Mouse (Mus musculus) granulocyte monocyte progenitor cell, adult 5-6 weeks (primary cell): ENCODE results near the gene Ncam1. TPM values are rescaled to one million over a fixed set of nuclear protein-coding genes. Genes with fewer than 3 reads are reported as not detected.

Source experiments
- ATAC-seq: replicated peaks from 2 replicates; pipeline ENCODE4 v1.8.0; 2016; ENCODE audit warnings: mild to moderate bottlenecking, moderate TSS enrichment, inconsistent platforms; ENCODE audit not compliant: poor library complexity, severe bottlenecking
- total RNA-seq, 2 experiments: library from RNA; stranded (forward) in 1 of 2; stranded (reverse) in 1 of 2; fragments of 200-712, 200-1000 nt in 1 of 2; fragments of >200 nt in 1 of 2; fragmentation: Nextera tagmentation in 1 of 2; gene quantifications; 2 replicates each; pipeline ENCODE4 v1.2.3; 2014 to 2017

Ncam1 gene
- total RNA-seq, 2 experiments from 2014 or later: 12.8 to 15.8 TPM

- no peak for ATAC-seq
Observed at GRCm38 (mm10) chr9:49632591-49632990, 166.1 kb downstream of the Ncam1 start.

GRCm38 (mm10) chr9:49630336-49630735, 168.4 kb downstream of the Ncam1 start:
- ATAC-seq: no peak

- no peak for ATAC-seq
Observed at GRCm38 (mm10) chr9:49624910-49625309, 173.8 kb downstream of the Ncam1 start.

DNA sequence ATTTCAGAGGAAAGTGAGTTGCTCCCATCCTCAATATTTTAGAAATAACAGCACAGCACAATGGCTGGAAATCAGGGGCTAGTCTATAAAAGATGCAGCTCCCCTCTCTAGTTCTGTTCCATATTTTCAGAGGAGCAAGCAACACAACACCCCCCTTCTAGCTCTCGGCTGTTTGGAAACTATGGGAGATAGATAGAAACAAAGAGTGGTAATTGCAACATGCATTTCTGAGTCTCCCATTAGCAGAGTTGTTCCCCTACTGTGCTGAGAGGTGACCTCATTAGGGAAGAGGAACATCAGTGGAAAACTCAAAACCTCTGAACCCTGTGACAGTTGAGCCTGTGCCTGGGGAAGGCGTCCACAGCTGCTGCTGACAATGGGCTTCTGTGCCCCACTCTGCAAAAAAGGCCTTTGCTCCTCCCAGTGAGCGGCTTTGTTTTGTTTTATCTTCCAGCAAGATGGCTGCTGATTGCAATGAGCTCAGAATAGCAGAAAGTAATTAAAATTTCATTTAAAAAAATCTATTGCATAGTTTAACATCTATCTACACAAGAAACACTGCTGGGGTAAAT, 174.7 kb downstream of the Ncam1 start:
- ATAC-seq: no peak

GRCm38 (mm10) chr9:49622928-49623676, 175.6 kb downstream of the Ncam1 start:
- ATAC-seq: no peak

- ATAC-seq: no peak
Observed at GRCm38 (mm10) chr9:49621691-49622090, 177.0 kb downstream of the Ncam1 start.

DNA sequence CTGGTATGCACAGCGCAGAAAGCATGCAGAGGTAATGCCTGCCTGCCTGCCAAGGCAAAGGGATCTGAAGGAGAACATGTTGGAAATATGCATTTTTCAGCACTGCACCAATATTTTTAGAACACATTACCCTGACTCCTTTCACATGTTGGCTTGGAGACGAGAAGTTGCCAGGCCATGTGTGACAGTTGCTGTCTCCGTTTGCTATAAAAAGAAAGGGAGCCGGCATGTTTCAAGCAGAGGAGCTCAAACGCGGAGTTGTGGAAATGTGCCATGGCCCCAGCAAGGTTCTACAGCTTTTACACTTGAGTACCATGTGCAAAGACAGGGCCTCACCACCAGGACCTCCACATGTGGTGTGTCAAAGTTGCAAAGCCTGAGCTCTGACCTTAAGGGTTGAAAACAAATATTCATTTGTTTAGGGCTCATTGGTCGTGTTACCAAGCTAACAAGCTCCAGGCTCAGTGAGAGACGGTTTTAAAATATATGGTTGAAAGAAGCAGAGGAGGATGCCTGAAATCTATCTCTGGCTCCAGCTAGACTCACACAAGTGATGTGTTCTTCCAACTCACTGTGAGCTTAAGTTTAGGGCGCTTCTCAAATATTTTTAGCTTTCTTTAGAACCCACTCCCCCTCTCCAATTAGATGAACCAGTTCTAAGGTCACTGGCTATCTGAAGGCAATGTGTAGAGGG, 179.9 kb downstream of the Ncam1 start:
- ATAC-seq: no peak

DNA sequence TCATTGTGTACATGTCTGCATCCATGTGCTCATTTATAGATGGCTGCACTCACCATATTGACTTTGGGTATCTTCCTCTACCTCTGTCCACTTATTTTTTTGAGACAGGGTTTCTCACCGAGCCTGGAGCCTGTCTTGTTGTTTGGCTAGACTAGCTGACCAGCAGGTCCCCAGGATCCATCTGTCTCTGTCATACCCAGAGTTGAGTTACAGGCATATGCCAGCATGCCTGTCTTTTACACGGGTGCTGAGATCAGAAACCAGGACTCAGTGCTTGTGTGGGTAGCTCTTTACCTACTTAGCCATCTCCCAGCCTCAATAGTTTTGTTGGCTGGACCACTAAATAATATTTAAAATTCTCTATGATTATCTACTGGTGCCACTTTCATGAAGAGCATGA, 180.5 kb downstream of the Ncam1 start:
- ATAC-seq: no peak

GRCm38 (mm10) chr9:49617216-49617615, 181.5 kb downstream of the Ncam1 start:
- ATAC-seq: no peak

DNA sequence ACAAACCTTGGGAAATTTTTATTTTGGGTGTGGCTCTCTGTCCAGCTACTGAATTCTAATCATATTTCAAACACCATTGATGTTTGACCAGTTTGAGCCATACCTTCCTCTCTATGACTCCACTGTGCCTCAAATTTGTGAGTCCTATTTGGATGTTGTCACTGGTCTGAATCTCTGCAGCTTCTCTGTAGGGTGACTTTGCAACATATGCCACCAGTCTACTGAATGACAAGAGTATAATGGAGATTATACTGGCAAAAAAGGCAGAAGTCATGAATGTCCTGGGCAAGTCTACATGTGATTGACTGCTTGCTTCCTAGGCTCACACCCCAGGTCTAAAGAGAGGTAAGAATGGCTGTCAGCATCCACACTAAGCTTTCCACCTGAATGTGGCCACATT, 186.3 kb downstream of the Ncam1 start:
- no peak for ATAC-seq

GRCm38 (mm10) chr9:49608191-49608590, 190.5 kb downstream of the Ncam1 start:
- no peak for ATAC-seq

GRCm38 (mm10) chr9:49606717-49607116, 192.0 kb downstream of the Ncam1 start:
- ATAC-seq: no peak

- ATAC-seq: no peak
Observed at GRCm38 (mm10) chr9:49606317-49606716, 192.4 kb downstream of the Ncam1 start.

- no peak for ATAC-seq
Observed at GRCm38 (mm10) chr9:49605791-49606190, 192.9 kb downstream of the Ncam1 start.

- ATAC-seq: no peak
Observed at GRCm38 (mm10) chr9:49605351-49605750, 193.4 kb downstream of the Ncam1 start.

- ATAC-seq: no peak
Observed at GRCm38 (mm10) chr9:49601215-49601614, 197.5 kb downstream of the Ncam1 start.

GRCm38 (mm10) chr9:49595635-49596348, 202.9 kb downstream of the Ncam1 start:
- no peak for ATAC-seq

- ATAC-seq: no peak
Observed at GRCm38 (mm10) chr9:49594876-49595634, 203.7 kb downstream of the Ncam1 start.

DNA sequence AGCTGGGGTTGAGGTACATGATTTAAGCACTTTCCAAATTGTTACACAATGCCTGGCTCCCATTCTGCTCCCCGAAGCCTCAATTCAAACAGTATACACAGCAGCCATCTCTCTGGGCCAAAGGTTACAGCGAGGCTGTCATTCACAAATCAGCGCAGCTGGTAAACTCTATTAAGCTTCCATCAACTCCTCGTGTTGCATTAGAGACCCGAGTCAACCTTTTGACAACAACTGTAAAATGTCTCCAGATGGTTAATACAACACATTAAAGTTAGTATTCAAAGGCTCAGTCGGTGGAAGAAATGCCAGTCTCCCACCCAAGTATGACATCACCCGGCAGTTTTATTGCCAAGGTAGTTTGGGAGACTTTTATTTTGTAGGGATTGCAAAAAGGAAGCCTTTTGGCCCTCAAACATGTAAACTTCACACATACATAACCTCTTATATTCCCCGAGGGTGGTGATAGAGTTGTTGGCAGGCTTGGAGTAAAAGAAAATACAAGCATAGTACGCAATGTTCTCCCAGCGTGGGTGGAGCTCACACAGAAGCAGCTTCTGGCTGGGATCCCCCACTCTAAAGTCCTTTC, 204.7 kb downstream of the Ncam1 start:
- ATAC-seq: no peak

GRCm38 (mm10) chr9:49592006-49592405, 206.7 kb downstream of the Ncam1 start:
- ATAC-seq: no peak
